Mouse (Mus musculus): Measurements from ENCODE around the gene Sapcd1. TPM values are rescaled to one million over a fixed set of nuclear protein-coding genes. Genes with fewer than 3 reads are reported as not detected.
A peak's percentile ranks its signal among the peaks of the same experiment; 100 is the strongest.
"Not testable (repeated sequence)": the region's sequence is repeated elsewhere in the genome, so short reads cannot be mapped to it uniquely, and the experiment has no call there.

Sapcd1 gene
- polyA plus RNA-seq, 1 experiment from 2014 or later: 6.8 TPM

DNA sequence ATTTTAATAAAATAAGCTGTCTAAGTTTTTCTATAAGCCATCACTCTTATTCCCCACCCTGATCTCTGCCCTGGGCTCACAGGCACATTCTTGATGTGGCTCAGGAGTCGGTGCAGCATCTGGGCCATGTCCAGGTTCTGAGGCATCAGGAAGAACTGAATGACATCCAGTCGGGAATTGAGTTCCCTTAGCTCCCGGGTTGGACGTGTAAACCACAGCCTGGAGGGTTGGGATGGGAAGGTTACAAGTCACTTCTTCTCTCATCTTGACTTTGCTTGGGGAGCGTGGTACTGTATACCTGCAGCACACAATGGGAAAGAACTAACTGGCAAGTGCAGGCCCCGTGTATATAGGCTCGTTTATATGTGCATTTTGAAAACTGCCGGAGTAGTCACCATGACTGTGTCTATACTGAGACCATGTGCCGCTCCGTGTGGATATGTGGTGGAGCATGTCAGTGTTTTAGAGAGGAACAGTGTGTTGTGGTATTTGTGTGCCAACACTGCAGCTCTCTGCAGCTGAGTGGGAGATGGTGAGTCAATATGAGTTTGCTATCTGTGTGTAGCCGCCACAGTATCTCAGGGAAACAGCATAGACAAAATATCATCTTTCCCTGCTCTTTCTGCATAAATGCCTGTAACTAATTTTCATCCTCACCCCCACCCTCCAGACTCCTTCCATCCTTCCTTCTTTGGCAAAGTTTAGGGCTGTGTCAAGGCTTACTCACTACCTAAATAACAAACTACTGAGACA is 11.5 kb upstream of the Sapcd1 start:
- no peaks in the 10 kb centered on the region for H3K4me1 ChIP-seq
- no peak overlapping the region for H3K4me2 ChIP-seq (replicated peaks)
- H3K9ac ChIP-seq (replicated peaks): no peak overlapping the region
- 88% methylated on average over 11 of the region's 11 CpGs for WGBS
- no peak for ATAC-seq (ENCODE audit: low FRiP score, low read depth)
- H3K4me3 ChIP-seq: no peak overlapping the region
- no peaks in the 10 kb centered on the region for H3K27me3 ChIP-seq
- no peaks in the 10 kb centered on the region for H3K9me3 ChIP-seq
- no peaks in the 10 kb centered on the region for H3K36me3 ChIP-seq
- no peak overlapping the region for H3K27ac ChIP-seq (replicated peaks)

DNA sequence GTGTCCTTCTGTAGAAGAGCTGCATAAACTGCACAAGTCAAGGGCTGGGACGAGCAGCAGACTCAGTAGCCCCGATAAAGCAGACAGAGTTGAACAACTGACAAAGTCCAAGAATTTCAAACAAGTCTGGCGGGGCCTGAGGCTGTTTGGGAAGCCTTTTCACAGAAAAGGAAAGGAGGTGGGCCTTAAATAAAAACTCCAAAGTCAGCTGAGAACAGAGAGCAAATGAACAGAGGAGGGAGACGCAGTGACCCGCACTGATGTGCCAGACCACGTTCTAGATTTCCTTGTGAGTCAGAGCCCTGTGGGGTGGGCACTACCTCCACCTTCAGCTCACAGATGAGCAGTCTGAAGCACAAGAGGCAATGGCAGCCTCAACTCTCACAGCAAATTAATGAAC is 7.1 kb upstream of the Sapcd1 start:
- Histone ChIP-seq H3K27me3 (no peaks in the 10 kb centered on the region; the same call in 1 of the 2 replicates), H3K36me3 (no peaks in the 10 kb centered on the region), H3K4me1 (peaks cover 5% of the 10 kb centered on the region), H3K4me3 (no peak overlapping the region), H3K9me3 (no peaks in the 10 kb centered on the region), H3K9ac (replicated peaks) (no peak overlapping the region), H3K27ac (replicated peaks) (no peak overlapping the region), H3K4me2 (replicated peaks) (no peak overlapping the region)
- no peak for ATAC-seq (ENCODE audit: low FRiP score, low read depth)
- WGBS: 82% methylated on average over 6 of the region's 6 CpGs

DNA sequence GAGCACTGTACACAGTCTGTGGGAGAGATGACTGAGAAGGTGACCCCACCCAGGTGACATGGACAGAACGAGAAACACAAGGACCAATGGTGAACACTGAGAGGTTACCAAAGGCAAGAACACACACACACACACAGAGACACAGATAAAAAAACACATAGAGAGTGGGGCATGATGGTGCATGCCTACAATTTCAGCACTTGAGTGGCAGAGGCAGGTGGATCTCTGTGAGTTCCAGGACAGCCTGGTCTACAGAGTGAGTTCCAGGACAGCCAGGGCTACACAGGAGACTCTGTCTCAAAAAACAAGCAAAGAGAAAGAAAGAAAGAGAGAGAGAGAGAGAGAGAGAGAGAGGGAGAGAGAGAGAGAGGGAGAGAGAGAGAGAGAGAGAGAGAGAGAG is 5.9 kb upstream of the Sapcd1 start:
- not testable (repeated sequence) for H3K27me3 ChIP-seq; H3K4me2 ChIP-seq (replicated peaks); H3K4me1 ChIP-seq; H3K4me3 ChIP-seq; H3K9me3 ChIP-seq; H3K9ac ChIP-seq (replicated peaks); H3K27ac ChIP-seq (replicated peaks); H3K36me3 ChIP-seq; ATAC-seq (ENCODE audit: low FRiP score, low read depth)
- 57% methylated on average over 1 of the region's 1 CpGs for WGBS

DNA sequence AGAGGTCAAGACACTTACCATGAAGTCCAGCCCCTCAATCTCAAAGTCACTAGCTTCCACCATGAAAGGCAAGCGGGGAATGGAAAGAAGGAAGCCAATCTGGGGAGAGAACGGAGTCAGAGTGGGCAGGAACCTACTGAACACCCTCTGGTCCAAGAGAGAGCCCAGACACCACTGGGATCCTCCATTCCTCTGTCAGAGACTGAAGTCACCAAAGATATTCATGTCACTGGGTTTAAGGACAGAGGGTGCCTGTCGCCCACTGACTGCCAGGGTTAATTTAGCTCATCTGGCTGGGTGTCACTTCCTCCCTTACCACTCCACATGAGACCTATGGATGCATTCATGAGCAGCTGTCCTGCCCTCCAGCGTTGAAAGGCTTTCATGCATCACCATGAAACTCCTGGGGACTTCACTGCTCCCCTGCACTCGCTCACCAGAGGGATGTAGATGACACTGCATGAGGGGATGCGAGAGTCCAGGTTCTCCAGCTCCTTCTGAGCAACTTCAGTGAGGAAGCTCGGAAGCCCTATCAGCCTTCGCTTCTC is 4.6 kb upstream of the Sapcd1 start:
- WGBS: 78% methylated on average over 8 of the region's 8 CpGs
- no peak for ATAC-seq (ENCODE audit: low FRiP score, low read depth)

DNA sequence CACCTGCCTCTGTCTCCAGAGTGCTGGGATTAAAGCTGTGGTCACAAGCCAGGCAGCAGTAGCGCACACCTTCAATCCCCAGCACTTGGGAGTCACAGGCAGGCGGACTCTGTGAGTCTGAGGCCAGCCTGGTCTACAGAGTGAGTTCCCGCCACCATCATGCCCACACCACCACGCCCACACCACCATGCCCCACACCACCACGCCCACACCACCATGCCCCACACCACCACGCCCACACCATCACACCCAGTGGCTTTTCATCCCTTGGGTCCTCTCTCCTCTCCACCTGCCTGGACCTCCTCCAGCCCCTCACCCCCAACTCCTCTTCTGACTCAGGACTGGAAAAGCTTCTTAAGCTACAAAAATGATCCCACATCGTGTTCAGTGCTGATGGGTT is 4.1 kb upstream of the Sapcd1 start:
- no peak for ATAC-seq (ENCODE audit: low FRiP score, low read depth)
- Histone ChIP-seq H3K36me3 (no peaks in the 10 kb centered on the region), H3K9me3 (no peaks in the 10 kb centered on the region), H3K4me2 (replicated peaks) (no peak overlapping the region), H3K4me3 (no peak overlapping the region), H3K27ac (replicated peaks) (no peak overlapping the region), H3K27me3 (no peaks in the 10 kb centered on the region; the same call in 1 of the 2 replicates), H3K4me1 (peaks cover 22% of the 10 kb centered on the region), H3K9ac (replicated peaks) (no peak overlapping the region)
- WGBS: 91% methylated on average over 7 of the region's 7 CpGs

More for the DNA sequence above, 4.6 kb upstream of the Sapcd1 start:
- no peak overlapping the region for H3K27ac ChIP-seq (replicated peaks)
- H3K9me3 ChIP-seq: no peaks in the 10 kb centered on the region
- H3K4me3 ChIP-seq: no peak overlapping the region
- no peak overlapping the region for H3K4me2 ChIP-seq (replicated peaks)
- no peaks in the 10 kb centered on the region; the same call in 1 of the 2 replicates for H3K27me3 ChIP-seq
- no peak overlapping the region for H3K9ac ChIP-seq (replicated peaks)
- H3K36me3 ChIP-seq: no peaks in the 10 kb centered on the region
- peaks cover 17% of the 10 kb centered on the region for H3K4me1 ChIP-seq

DNA sequence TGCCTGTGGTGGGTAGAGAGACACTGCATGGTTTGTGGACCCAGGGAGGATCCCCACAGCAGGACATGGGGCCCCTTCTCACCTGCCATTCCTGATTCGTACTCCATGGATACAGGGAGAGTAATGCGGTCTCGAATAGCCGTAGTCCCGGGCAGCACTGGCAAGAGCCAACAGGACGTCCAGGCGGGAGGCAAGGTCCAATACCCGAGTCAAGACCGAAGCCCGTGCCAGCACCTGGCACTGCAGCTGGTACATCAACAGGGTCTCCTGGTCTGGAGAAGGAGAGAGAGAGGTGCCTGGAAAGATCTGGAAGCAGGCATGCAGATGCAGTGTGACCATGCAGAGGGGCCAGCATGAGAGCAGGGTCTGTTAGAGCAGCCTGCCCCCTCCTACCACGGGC is 3.5 kb upstream of the Sapcd1 start:
- H3K27me3 ChIP-seq: no peaks in the 10 kb centered on the region; the same call in 1 of the 2 replicates
- no peak overlapping the region for H3K9ac ChIP-seq (replicated peaks)
- no peaks in the 10 kb centered on the region for H3K36me3 ChIP-seq
- H3K4me3 ChIP-seq: no peak overlapping the region
- H3K4me1 ChIP-seq: peaks cover 25% of the 10 kb centered on the region
- no peak for ATAC-seq (ENCODE audit: low FRiP score, low read depth)
- H3K27ac ChIP-seq (replicated peaks): no peak overlapping the region
- WGBS: 92% methylated on average over 11 of the region's 11 CpGs
- no peaks in the 10 kb centered on the region for H3K9me3 ChIP-seq
- H3K4me2 ChIP-seq (replicated peaks): no peak overlapping the region

DNA sequence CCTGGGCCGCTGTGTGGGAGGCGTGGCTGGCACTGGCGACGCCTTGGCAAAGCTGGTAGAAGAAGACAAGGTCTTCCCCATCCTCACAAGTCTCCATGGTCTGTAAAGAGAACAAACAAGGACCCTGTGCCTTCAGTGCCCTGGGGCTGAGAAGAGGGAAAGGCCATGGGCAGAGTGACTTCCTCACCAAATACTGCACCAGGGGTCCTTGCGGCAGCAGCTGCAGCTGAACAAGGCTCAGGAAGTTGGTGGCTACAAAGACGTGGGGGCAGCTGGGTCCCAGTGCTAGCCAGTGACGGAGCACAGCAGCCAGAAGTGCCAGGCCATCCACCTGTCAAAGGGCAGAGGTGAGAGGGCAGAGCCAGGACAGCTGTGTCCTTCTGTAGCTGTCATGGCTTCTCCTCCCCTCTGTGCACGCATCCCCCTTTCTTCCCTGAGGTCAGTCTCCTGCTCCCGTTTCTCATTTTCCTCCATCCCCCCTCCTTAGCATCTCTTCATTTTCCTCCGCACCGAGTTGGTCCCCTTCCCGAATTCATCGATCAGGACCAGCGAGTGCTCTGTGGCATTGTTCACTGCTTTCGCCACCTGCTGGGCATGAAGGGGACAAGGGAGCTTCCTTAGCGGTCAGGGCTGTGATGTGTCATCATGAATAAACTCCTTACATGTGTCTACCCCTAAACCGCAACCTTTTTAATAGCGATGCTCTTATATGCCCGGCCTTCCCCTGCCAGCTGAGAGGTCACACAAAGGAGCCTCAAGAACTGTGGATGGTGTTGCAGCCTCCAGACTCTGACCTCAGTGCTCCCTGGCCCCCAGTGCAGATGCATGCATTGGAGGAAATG is 2.1 kb upstream of the Sapcd1 start:
- peak overlapping the region; percentile 26 for H3K4me2 ChIP-seq (replicated peaks)
- H3K36me3 ChIP-seq: no peaks in the 10 kb centered on the region
- ATAC-seq (ENCODE audit: low FRiP score, low read depth): 0 out of 2 replicates have a peak, but pooled peaks have one; percentile 17
- H3K27me3 ChIP-seq: no peaks in the 10 kb centered on the region; the same call in 1 of the 2 replicates
- no peak overlapping the region for H3K9ac ChIP-seq (replicated peaks)
- 30% methylated on average over 19 of the region's 19 CpGs for WGBS
- H3K9me3 ChIP-seq: no peaks in the 10 kb centered on the region
- 0 out of 2 replicates have a peak overlapping the region, but pooled peaks have one; percentile 35 for H3K27ac ChIP-seq (replicated peaks)
- H3K4me1 ChIP-seq: peaks cover 30% of the 10 kb centered on the region
- H3K4me3 ChIP-seq: 0 out of 2 replicates have a peak overlapping the region, but pooled peaks have one; percentile 10

DNA sequence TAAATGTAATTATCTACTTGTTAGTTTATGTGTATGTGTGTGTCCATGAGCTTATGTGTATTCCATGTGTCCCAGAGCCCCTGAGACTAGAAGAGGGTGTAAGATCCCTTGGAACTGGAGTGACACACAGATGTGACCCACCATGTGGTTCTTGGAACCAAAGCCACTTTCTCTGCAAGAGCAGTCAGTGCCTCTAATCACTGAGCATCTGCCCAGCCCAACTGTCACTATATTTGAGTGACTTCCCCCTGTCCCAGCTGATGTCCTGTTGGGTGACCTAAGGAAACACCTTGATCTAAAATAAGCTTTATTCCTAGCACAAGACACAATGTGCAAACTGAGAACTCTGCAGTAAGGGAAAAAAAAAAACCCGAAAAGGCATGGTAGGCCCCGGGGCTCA is 499 bp upstream of the Sapcd1 start:
- no peak overlapping the region for H3K4me3 ChIP-seq
- no peak overlapping the region for H3K4me2 ChIP-seq (replicated peaks)
- no peak overlapping the region for H3K27ac ChIP-seq (replicated peaks)
- no peak for ATAC-seq (ENCODE audit: low FRiP score, low read depth)
- peaks cover 30% of the 10 kb centered on the region for H3K4me1 ChIP-seq
- H3K36me3 ChIP-seq: no peaks in the 10 kb centered on the region
- H3K9ac ChIP-seq (replicated peaks): no peak overlapping the region
- no peaks in the 10 kb centered on the region for H3K9me3 ChIP-seq
- 82% methylated on average over 2 of the region's 2 CpGs for WGBS
- H3K27me3 ChIP-seq: no peaks in the 10 kb centered on the region; the same call in 1 of the 2 replicates

DNA sequence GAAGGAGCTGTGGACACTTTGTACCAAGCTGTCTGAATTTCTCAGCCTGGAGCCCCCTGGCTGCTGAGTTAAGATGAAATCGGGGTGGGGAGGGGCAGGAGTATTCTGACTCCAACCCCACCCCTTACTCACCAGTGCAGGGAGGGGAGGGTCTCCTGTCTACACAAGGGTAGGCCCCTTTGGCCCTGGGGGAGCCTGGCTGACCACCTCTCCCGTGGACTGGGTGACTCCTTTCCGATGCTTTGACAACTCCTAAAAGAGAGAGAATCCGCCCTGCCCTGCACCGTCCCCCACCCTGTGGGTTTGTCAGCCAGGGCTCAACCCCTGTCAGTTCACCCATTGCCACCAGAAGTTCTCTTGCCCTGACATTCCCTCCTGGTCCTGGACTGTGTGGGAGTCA is 1.6 kb downstream of the Sapcd1 start:
- H3K27ac ChIP-seq (replicated peaks): no peak overlapping the region
- H3K4me1 ChIP-seq: peaks cover 36% of the 10 kb centered on the region

DNA sequence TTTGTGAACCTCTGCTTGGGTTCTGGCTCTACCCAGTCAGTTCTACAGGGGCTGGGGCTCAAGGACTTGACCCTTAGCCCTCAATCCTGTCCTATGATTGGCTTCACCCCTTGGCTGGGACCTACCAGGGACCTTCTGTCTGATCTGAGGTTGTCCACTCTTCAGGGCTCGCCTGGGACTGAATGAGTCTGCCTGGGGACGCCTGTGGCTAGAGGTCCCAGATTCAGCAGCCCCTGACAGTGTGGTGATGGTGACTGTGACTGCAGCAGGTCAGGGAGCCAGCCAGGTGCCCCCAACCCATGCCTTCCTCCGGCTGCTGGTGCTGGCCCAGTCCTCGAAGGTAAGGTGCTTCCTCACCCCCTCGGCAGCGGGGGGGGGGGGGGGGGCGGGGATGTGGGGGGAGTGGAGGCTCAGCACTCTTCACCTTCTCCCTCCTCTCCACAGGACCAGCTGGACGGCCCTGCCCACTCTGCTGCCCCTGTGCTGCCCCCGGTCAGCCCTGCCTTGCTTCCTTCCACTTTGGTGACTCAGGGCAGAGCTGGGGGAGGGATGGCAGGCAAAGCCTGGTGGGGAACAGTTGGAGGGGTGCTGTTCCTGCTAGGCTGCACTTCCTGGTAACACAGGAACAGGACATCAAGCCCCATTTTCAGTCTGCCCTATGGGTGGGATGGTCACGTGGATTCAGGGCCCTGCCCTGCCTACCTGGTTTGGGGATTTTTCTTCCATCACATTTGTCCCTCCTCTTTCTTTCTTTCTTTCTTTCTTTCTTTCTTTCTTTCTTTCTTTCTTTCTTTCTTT is 2.9 kb downstream of the Sapcd1 start:
- Histone ChIP-seq H3K4me1 (peaks cover 34% of the 10 kb centered on the region), H3K9me3 (no peaks in the 10 kb centered on the region), H3K9ac (replicated peaks) (no peak overlapping the region), H3K4me3 (no peak overlapping the region), H3K4me2 (replicated peaks) (no peak overlapping the region), H3K36me3 (no peaks in the 10 kb centered on the region), H3K27me3 (no peaks in the 10 kb centered on the region), H3K27ac (replicated peaks) (no peak overlapping the region)
- ATAC-seq (ENCODE audit: low FRiP score, low read depth): no peak
- WGBS: 74% methylated on average over 6 of the region's 10 CpGs

More for the DNA sequence above, 1.6 kb downstream of the Sapcd1 start:
- Histone ChIP-seq H3K9ac (replicated peaks) (no peak overlapping the region), H3K4me3 (no peak overlapping the region), H3K4me2 (replicated peaks) (no peak overlapping the region), H3K9me3 (no peaks in the 10 kb centered on the region), H3K36me3 (no peaks in the 10 kb centered on the region), H3K27me3 (no peaks in the 10 kb centered on the region; the same call in 1 of the 2 replicates)
- ATAC-seq (ENCODE audit: low FRiP score, low read depth): no peak
- 91% methylated on average over 5 of the region's 5 CpGs for WGBS

DNA sequence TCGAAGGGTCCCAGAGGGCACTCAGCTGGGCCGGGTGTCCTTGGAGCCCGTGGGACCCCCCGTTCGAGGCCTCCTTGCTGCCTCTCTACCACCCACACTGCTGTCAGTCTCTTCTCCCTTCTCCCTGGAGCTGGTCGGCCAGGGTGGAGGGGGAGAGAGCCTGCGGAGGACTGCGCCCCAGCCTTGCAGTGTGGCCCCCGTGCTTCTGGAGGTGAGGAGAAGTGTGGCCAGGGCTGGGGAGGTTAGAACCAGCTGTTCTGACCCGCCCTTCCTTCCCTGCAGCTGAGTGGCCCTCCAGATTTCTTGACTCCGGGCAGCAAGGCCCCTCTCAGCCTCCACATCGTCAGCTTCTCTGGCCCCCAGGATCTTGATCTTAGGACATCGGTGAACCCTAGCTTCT is 3.6 kb downstream of the Sapcd1 start:
- Histone ChIP-seq H3K36me3 (no peaks in the 10 kb centered on the region), H3K4me1 (peaks cover 29% of the 10 kb centered on the region), H3K9me3 (no peaks in the 10 kb centered on the region), H3K4me2 (replicated peaks) (no peak overlapping the region), H3K4me3 (no peak overlapping the region), H3K27ac (replicated peaks) (no peak overlapping the region), H3K9ac (replicated peaks) (no peak overlapping the region), H3K27me3 (no peaks in the 10 kb centered on the region)
- ATAC-seq (ENCODE audit: low FRiP score, low read depth): no peak
- 82% methylated on average over 12 of the region's 13 CpGs for WGBS
